Mouse (Mus musculus) spleen, postnatal 4 days (tissue): Measurements from ENCODE around the gene BC107364.
"Not testable (repeated sequence)": the region's sequence is repeated elsewhere in the genome, so short reads cannot be mapped to it uniquely, and the experiment has no call there.

Experiments used
- DNase-seq, 2 experiments: peaks; one replicate each; pipeline ENCODE4 v3.0.0; 2022; ENCODE audit warnings: low spot score in 2 of 2

BC107364 gene

GRCm38 (mm10) chr3:96451181-96451737 is 847 bp downstream of the BC107364 start:
- DNase-seq = not testable (repeated sequence)

- not testable (repeated sequence) for DNase-seq
These were observed 1.6 kb downstream of the BC107364 start for GRCm38 (mm10) chr3:96450586-96450896.

- not testable (repeated sequence) for DNase-seq
These were observed 2.1 kb downstream of the BC107364 start for GRCm38 (mm10) chr3:96449762-96450585.

- no peak for DNase-seq
These were observed 6.7 kb downstream of the BC107364 start for GRCm38 (mm10) chr3:96445436-96445835.

- DNase-seq = peak; percentile 78 to 87
These were observed 11.5 kb downstream of the BC107364 start for GRCm38 (mm10) chr3:96440578-96440977.

GRCm38 (mm10) chr3:96435557-96436091 is 16.5 kb downstream of the BC107364 start:
- DNase-seq = peak; percentile 47 to 67

- no peak for DNase-seq
These were observed 19.9 kb downstream of the BC107364 start for GRCm38 (mm10) chr3:96432207-96432606.

- DNase-seq = peak; percentile 37 to 68
These were observed 22.3 kb downstream of the BC107364 start for GRCm38 (mm10) chr3:96429819-96430132.

- DNase-seq = peak; percentile 65 to 68
These were observed 22.9 kb downstream of the BC107364 start for GRCm38 (mm10) chr3:96428941-96429818.

GRCm38 (mm10) chr3:96427761-96428462 is 24.2 kb downstream of the BC107364 start:
- peak; percentile 56 to 78 for DNase-seq

GRCm38 (mm10) chr3:96427311-96427710 is 24.8 kb downstream of the BC107364 start:
- DNase-seq = peak; percentile 49 to 73

GRCm38 (mm10) chr3:96426268-96426667 is 25.8 kb downstream of the BC107364 start:
- DNase-seq = no peak

- not testable (repeated sequence) for DNase-seq
These were observed 27.7 kb downstream of the BC107364 start for GRCm38 (mm10) chr3:96424447-96424846.

- peak in 1 of 2 experiments; percentile 44 for DNase-seq
These were observed 28.2 kb downstream of the BC107364 start for GRCm38 (mm10) chr3:96423889-96424288.

- no peak for DNase-seq
These were observed 31.3 kb downstream of the BC107364 start for GRCm38 (mm10) chr3:96420796-96421195.

- not testable (repeated sequence) for DNase-seq
These were observed 33.2 kb downstream of the BC107364 start for GRCm38 (mm10) chr3:96418902-96419301.

- no peak for DNase-seq
These were observed 34.0 kb downstream of the BC107364 start for GRCm38 (mm10) chr3:96417850-96418815.

GRCm38 (mm10) chr3:96416595-96416994 is 35.5 kb downstream of the BC107364 start:
- no peak for DNase-seq

GRCm38 (mm10) chr3:96416056-96416455 is 36.0 kb downstream of the BC107364 start:
- no peak for DNase-seq

GRCm38 (mm10) chr3:96414951-96415327 is 37.2 kb downstream of the BC107364 start:
- no peak for DNase-seq
